Mouse (Mus musculus): Measurements from ENCODE around the gene Prr7. TPM values are rescaled to one million over a fixed set of nuclear protein-coding genes. Genes with fewer than 3 reads are reported as not detected.
A peak's percentile ranks its signal among the peaks of the same experiment; 100 is the strongest.

The Prr7 gene
- polyA plus RNA-seq, 1 experiment from 2014 or later, result 6.7 TPM

GRCm38 (mm10) chr13:55513828-55514227 lies 49.8 kb downstream of the Prr7 start:
- no peak for ATAC-seq (ENCODE audit: low read depth)
- peak overlapping the region; percentile 78 for H3K4me3 ChIP-seq (ENCODE audit: low read depth, low read length)
- 43% methylated on average over 9 of the region's 9 CpGs for WGBS

DNA sequence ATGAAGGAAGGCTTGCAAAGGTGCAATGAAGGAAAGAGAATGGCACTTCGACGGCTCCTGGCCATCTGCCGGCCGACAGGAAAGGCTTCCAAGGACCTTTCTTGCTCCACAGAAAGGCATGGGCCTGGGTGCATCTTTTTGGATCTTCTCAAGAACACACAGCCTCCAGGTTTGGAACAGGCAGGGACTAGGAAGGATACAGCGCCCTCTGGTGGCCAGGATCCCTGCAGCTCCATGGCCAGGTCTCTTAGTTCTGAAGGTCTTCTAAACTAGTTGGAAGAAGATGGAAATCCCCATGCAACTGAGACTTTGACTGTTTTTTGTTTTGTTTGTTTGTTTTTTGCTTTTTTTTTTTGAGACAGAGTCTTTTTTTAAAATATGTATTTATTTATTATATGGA lies 52.9 kb downstream of the Prr7 start:
- Histone ChIP-seq H3K27me3 (ENCODE audit: control insufficient read depth, insufficient read depth, low read length) (no peaks in the 10 kb centered on the region), H3K4me2 (ENCODE audit: low read depth, low read length) (no peak overlapping the region), H3K36me3 (ENCODE audit: control insufficient read depth, insufficient read depth, low read length) (no peaks in the 10 kb centered on the region), H3K9me3 (ENCODE audit: control insufficient read depth, low read length) (no peaks in the 10 kb centered on the region), H3K27ac (ENCODE audit: low read depth, low read length) (no peak overlapping the region), H3K4me1 (ENCODE audit: control insufficient read depth, insufficient read depth, low read length) (peaks cover 6% of the 10 kb centered on the region), H3K9ac (replicated peaks; ENCODE audit: low read depth, low read length) (no peak overlapping the region), H3K4me3 (ENCODE audit: low read depth, low read length) (no peak overlapping the region)
- WGBS, result 6% methylated on average over 5 of the region's 5 CpGs
- ATAC-seq (ENCODE audit: low read depth), result no peak

More at GRCm38 (mm10) chr13:55513828-55514227, 49.8 kb downstream of the Prr7 start:
- no peak overlapping the region for H3K27ac ChIP-seq (ENCODE audit: low read depth, low read length)
- H3K4me1 ChIP-seq (ENCODE audit: control insufficient read depth, insufficient read depth, low read length), result peaks cover 23% of the 10 kb centered on the region
- peak overlapping the region; percentile 97 for H3K4me2 ChIP-seq (ENCODE audit: low read depth, low read length)
- H3K9ac ChIP-seq (replicated peaks; ENCODE audit: low read depth, low read length), result no peak overlapping the region
- H3K36me3 ChIP-seq (ENCODE audit: control insufficient read depth, insufficient read depth, low read length), result no peaks in the 10 kb centered on the region
- no peaks in the 10 kb centered on the region for H3K9me3 ChIP-seq (ENCODE audit: control insufficient read depth, low read length)
- H3K27me3 ChIP-seq (ENCODE audit: control insufficient read depth, insufficient read depth, low read length), result no peaks in the 10 kb centered on the region

DNA sequence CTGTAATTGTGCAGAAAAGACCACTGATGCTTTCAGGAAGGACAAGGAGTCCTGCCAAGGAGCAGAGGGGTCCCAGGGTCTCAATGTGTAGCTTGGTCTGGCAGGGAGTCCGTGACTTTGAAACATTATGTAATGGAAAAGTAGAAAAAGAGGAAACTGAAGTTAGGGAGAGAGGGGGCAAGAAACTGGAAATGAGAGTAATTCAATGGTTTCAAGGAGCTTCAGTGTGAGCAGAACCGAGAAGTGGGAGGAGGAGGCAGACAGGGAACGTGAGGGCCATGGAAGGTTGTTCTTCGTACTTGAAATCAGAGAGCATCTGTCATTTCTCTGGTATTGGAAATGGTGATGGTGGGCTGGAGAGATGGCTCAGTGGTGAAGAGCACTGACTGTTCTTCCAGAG lies 55.5 kb downstream of the Prr7 start:
- H3K27ac ChIP-seq (ENCODE audit: low read depth, low read length), result no peak overlapping the region
- H3K4me2 ChIP-seq (ENCODE audit: low read depth, low read length), result no peak overlapping the region
- WGBS, result 87% methylated on average over 4 of the region's 4 CpGs
- H3K4me1 ChIP-seq (ENCODE audit: control insufficient read depth, insufficient read depth, low read length), result no peaks in the 10 kb centered on the region
- H3K9ac ChIP-seq (replicated peaks; ENCODE audit: low read depth, low read length), result no peak overlapping the region
- H3K27me3 ChIP-seq (ENCODE audit: control insufficient read depth, insufficient read depth, low read length), result no peaks in the 10 kb centered on the region
- H3K4me3 ChIP-seq (ENCODE audit: low read depth, low read length), result no peak overlapping the region
- ATAC-seq (ENCODE audit: low read depth), result no peak
- no peaks in the 10 kb centered on the region for H3K9me3 ChIP-seq (ENCODE audit: control insufficient read depth, low read length)
- H3K36me3 ChIP-seq (ENCODE audit: control insufficient read depth, insufficient read depth, low read length), result no peaks in the 10 kb centered on the region

DNA sequence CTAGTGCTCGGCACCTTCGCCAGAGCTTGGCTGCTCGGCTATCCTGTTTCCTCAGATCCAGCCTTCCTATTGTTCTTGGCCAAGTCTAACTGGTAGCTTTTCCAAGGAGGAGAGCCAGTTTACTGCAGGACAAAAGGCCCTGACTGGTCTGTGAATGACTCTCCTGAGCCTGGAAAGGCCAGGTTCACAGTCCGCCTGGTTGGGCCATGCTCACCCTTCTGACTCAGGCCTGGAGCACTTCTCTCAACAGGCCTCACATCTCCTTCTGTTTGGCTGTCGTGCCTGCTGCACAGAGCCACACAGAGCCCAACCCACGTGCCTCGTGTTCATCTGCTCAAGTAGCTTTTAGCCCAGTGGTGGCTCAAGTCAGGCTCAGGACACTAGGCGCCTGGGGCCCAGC lies 58.7 kb downstream of the Prr7 start:
- Histone ChIP-seq H3K9me3 (ENCODE audit: control insufficient read depth, low read length) (no peaks in the 10 kb centered on the region), H3K27ac (ENCODE audit: low read depth, low read length) (no peak overlapping the region), H3K4me2 (ENCODE audit: low read depth, low read length) (no peak overlapping the region), H3K9ac (replicated peaks; ENCODE audit: low read depth, low read length) (no peak overlapping the region), H3K4me3 (ENCODE audit: low read depth, low read length) (no peak overlapping the region), H3K27me3 (ENCODE audit: control insufficient read depth, insufficient read depth, low read length) (no peaks in the 10 kb centered on the region), H3K4me1 (ENCODE audit: control insufficient read depth, insufficient read depth, low read length) (no peaks in the 10 kb centered on the region), H3K36me3 (ENCODE audit: control insufficient read depth, insufficient read depth, low read length) (no peaks in the 10 kb centered on the region)
- 58% methylated on average over 8 of the region's 8 CpGs for WGBS
- ATAC-seq (ENCODE audit: low read depth), result no peak

Small RNA genes lying within 50 kb of the gene (microRNA-seq; reads per million reads assigned to microRNA genes)
- gene Mir6943, result 0.85 reads per million
- 66.9 reads per million, percentile 39 among the genes with 10 or more reads in this experiment for gene Mir6944
- 0.85 reads per million for gene Mir6945

Other genes starting within 250 kb of the Prr7 start
- 316 and 329 TPM in 2 replicates for gene Prelid1, start 143.8 kb upstream of the Prr7 start, polyA plus RNA-seq (2014; fragmentation: Nextera tagmentation; extraction: Ambion mirVana)
- gene Rab24, start 142.3 kb upstream of the Prr7 start, polyA plus RNA-seq (2014; fragmentation: Nextera tagmentation; extraction: Ambion mirVana), result 99.0 and 101 TPM in 2 replicates
- 5.7 and 5.9 TPM in 2 replicates for gene Mxd3, start 134.4 kb upstream of the Prr7 start, polyA plus RNA-seq (2014; fragmentation: Nextera tagmentation; extraction: Ambion mirVana)
- 36.5 and 49.9 TPM in 2 replicates for gene Lman2, start 101.5 kb upstream of the Prr7 start, polyA plus RNA-seq (2014; fragmentation: Nextera tagmentation; extraction: Ambion mirVana)
- gene Rgs14, start 94.5 kb upstream of the Prr7 start, polyA plus RNA-seq (2014; fragmentation: Nextera tagmentation; extraction: Ambion mirVana), result 0.11 and 0.32 TPM in 2 replicates
- 0.19 and 0.32 TPM in 2 replicates for gene Slc34a1, start 66.1 kb upstream of the Prr7 start, polyA plus RNA-seq (2014; fragmentation: Nextera tagmentation; extraction: Ambion mirVana)
- 0.55 and 1.2 TPM in 2 replicates for gene Pfn3, start 49.0 kb upstream of the Prr7 start, polyA plus RNA-seq (2014; fragmentation: Nextera tagmentation; extraction: Ambion mirVana)
- gene F12, start 37.5 kb upstream of the Prr7 start, polyA plus RNA-seq (2014; fragmentation: Nextera tagmentation; extraction: Ambion mirVana), result 0.18 TPM in 1 of 2 replicates, not detected in the other
- 39.0 and 42.1 TPM in 2 replicates for gene Grk6, start 19.2 kb upstream of the Prr7 start, polyA plus RNA-seq (2014; fragmentation: Nextera tagmentation; extraction: Ambion mirVana)
- 376 and 450 TPM in 2 replicates for gene Dbn1, start 23.8 kb downstream of the Prr7 start, polyA plus RNA-seq (2014; fragmentation: Nextera tagmentation; extraction: Ambion mirVana)
- gene Pdlim7, start 49.4 kb downstream of the Prr7 start, polyA plus RNA-seq (2014; fragmentation: Nextera tagmentation; extraction: Ambion mirVana), result 142 and 163 TPM in 2 replicates
- 4.2 and 4.6 TPM in 2 replicates for gene Dok3, start 65.0 kb downstream of the Prr7 start, polyA plus RNA-seq (2014; fragmentation: Nextera tagmentation; extraction: Ambion mirVana)
- gene Ddx41, start 72.4 kb downstream of the Prr7 start, polyA plus RNA-seq (2014; fragmentation: Nextera tagmentation; extraction: Ambion mirVana), result 51.3 and 54.1 TPM in 2 replicates
- gene Fam193b, start 106.9 kb downstream of the Prr7 start, polyA plus RNA-seq (2014; fragmentation: Nextera tagmentation; extraction: Ambion mirVana), result 47.1 and 50.1 TPM in 2 replicates
- 49.3 and 57.0 TPM in 2 replicates for gene Tmed9, start 109.5 kb downstream of the Prr7 start, polyA plus RNA-seq (2014; fragmentation: Nextera tagmentation; extraction: Ambion mirVana)
- gene B4galt7, start 135.6 kb downstream of the Prr7 start, polyA plus RNA-seq (2014; fragmentation: Nextera tagmentation; extraction: Ambion mirVana), result 32.7 and 40.4 TPM in 2 replicates
- gene Caml, start 158.7 kb downstream of the Prr7 start, polyA plus RNA-seq (2014; fragmentation: Nextera tagmentation; extraction: Ambion mirVana), result 112 and 118 TPM in 2 replicates
- 31.2 and 35.4 TPM in 2 replicates for gene Ddx46, start 170.8 kb downstream of the Prr7 start, polyA plus RNA-seq (2014; fragmentation: Nextera tagmentation; extraction: Ambion mirVana)
- 97.6 and 107 TPM in 2 replicates for gene B230219D22Rik, start 228.9 kb downstream of the Prr7 start, polyA plus RNA-seq (2014; fragmentation: Nextera tagmentation; extraction: Ambion mirVana)